Mouse (Mus musculus): ENCODE data around the gene AI413582.

The AI413582 gene

DNA sequence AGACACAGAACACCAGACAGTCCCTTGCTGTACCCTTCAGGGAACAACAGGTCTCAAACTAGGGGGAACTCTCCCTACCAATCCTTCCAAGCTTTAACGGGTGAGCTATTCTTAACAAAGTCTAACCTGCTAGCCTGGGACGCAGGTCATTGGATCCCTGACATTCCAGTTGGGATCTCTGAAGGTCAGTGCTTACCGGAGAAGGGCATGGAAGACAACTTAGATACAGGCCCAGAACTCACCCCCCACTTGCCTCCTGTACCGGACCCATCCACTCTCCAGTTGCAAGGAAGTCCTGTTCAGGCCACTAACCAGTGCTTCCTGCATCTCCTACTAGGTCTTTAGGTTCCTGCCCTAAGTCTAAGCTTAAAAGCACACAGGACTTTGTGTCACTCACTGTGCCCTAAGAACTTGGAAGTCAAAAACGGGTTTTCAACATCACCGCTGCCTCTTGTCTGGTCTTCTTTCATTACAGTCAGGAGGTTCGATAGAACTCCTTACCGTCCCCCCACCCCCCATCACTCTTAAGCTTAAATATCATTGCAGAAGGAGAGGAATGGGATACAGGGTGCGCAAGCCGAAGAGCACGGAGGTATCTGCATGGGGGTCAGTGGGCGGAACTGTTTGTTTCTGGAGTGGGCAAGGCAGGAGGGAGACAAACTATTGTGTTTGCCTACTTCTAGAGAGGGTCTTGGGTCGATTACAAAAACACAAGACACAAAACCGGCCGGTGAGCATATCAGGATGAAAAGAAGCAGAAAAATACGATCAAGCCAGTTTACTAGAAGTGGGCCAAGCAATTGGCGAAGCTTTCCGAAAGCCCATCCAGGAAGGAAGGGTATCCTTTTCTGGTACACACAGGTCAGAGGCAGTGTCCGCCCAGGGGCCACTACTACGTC lies 11.2 kb downstream of the AI413582 start:
- no peak for DNase-seq

DNA sequence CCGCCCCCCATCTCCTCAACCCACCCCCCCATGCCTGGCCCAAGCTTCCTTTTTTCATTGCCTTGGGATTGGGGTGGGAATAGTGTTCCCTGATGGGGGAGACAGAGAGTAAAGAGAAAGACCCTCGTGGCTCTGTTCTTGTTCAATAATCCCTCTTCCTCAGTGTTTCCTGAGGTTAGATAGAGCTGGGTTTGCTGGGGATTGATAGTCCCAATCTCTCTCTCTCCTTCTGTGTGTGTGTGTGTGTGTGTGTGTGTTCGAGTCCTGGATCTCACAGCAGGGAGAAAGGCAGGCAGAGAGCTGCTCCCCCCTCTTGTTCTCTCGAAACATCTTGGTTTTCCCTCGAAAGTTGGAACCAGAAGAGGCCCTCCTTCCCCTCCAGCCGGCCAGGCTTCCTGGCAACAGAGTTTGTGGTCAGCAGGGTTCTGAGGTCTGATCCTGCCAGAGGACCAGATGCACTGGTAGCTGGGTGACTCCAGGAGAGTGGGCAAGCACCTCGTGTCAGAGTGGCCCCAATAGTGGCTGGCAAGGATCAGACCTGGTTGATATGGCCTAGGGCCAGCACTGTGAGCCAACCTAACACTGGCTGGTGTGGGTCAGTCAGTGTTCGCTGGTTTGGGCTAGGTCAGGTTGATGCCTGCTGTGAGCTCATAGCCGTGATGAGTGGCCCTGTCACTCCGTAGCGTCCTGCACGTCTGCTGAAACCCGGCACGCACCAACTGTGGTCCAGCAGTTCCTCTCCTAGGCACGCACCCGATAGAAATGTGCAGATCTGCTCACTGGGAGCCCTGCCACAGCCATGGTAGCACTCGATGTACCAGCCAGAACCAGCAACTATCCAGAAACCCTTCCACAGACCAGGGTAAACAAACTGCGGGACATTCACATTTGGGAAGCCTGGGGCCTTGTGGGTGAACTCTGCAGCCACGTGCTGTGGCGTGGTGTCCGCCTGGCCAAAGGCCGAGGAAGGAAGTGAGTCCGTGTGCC lies 13.0 kb downstream of the AI413582 start:
- DNase-seq: no peak

DNA sequence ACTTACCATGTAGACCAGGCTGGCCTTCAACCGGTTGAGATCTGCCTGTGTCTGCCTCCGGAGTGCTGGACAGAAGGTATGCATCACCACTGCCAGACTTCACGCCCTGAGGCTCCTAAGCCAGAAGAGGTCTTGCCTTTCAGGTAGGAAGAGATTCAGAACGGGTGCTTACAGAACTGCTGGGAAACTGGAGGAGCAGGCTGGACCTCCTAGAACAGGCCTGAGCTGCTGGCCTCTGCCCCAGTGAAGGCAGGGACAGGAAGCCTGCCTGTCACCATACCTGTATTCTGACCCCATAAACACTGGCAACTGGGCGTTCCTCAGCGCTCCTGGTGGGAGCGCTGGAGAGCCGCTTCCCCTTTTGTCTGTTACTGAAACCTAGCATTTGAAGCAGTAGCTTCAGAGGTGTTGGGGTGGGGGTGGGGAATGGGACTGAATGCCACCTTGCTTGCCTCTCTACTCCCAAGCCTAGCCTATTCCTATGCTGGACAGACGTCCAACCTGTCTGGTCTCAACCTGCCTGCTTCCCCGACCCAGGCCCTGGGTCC lies 14.1 kb downstream of the AI413582 start:
- DNase-seq: no peak

DNA sequence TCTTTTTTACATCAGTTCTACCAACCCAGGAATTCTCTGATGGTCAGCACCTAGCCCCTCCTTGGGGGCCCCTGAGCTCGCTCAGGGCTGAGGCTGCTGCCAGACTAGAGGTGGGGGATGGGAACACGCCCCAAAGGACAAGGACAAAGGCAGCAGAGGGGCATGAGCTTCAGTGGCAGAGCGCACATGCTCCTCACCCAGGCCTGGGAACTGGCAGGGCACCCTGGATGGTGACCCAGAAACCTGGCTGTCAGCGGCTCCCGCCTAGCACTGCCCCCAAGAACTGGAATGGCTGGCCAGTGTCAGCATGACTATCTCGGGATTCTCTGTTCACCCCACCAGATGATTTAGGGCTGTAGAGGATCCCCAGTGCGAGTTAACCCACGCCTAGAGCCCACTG lies 16.3 kb downstream of the AI413582 start:
- no peak for DNase-seq

DNA sequence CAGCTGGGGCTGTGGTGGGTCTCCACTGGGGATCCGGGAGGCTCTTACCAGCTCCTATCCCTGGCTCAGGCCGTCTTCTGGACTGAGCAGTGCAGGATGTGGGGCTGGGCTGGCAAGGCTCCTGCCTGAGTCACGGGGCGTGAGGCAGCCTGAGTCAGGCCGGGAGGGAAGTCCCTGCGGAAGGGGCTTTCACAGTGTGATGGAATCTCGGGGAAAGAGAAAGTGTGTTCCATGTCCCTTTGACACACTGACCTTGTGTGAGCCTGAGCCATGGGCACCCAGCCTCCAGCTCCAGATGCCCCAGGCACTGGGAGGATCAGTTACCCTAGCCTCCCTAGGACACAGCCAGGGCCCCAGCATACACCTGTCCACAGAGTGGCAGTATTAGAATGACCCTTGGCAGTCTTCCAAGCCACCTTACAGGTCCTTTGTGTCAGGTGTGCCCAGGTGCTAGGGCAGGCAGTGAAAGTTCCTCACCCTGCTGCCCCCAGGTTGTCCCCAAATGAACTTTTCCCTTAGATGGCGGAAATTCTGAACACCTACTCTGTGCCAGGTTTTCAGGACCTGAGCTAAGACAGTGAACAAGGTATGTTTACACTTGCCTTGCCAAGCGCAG lies 18.2 kb downstream of the AI413582 start:
- DNase-seq: no peak

DNA sequence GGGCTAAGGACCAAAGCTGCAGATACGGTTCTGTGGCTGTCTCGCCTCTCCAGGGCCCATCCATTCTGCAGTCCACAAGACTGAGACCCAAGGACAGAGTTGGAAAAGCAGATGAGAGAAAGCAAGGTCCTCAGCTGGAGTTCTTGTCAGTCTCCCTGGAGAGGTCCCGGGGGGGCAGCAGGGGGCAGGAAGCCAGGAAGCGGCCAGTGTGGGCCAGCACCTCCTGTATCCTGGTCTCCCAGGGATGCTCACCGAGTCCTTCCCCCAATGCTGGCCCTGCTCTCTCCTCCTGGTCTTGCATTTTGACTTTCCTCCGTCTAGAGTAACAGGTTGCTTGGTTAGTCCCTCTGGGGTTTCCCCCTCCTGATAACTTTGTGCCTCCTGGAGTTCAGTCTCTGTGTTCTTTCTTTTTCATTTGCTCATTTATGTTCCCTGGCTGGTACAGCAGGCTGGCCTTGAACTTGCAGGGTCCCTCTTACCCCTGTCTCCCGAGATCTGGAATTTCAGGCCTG lies 18.9 kb downstream of the AI413582 start:
- DNase-seq: no peak

DNA sequence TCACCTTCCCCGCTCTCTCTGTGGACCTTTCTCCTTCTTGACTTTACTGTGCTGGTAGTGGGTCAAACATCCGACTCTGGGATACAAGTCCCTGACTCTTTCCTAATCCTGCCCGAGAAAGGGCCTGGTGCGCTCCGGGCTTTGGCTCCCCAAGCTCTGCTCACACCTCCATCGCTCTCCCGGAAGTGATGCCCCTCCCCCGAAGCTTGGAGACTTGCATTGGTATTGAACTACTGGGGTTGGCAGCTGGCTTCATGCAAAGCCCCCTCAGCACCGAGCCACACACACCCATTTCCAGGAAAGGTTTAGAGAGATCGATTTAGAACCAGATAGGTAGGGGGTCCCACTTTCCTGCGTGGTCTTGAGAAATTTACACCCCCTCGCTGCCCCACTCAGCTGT lies 19.6 kb downstream of the AI413582 start:
- no peak for DNase-seq

DNA sequence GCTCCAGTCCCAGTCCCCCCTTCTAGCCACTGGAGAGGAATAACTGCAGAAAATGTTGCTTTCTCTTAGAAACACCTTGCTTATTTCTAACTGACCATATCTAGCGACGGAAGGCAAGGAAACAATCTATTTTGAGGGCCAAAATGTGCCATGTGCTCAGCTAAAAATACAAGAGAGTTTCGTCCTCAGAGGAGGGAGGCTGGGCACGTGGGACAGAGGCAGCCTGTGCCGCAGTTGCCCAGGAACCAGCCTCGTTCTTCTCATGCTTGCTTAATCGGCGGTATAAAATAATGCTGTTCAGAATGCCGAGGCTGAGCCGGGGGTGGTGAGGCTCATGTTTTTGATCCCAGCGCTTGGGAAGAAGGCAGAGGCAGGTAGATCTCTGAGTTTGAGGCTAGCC lies 21.0 kb downstream of the AI413582 start:
- DNase-seq: no peak

DNA sequence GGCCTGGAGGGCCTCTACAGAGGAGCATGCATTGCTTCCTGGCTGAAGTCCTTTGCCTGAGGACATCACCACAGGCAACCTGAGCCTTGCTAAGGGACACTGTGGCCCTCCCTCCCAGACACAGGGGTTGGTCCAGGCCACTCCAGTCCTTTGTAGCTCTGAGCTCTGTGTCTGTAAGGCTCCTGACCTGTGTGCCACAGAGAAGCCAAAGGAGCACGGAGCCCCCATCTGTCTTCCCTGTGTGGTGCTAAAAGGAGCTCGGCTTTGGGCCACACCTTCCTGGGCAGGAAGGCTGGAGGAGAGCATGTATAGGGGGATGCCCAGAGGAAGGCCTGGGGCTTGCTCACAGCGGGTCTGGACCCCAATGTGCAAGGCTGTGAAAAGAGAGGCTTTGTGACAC lies 23.6 kb downstream of the AI413582 start:
- no peak for DNase-seq

DNA sequence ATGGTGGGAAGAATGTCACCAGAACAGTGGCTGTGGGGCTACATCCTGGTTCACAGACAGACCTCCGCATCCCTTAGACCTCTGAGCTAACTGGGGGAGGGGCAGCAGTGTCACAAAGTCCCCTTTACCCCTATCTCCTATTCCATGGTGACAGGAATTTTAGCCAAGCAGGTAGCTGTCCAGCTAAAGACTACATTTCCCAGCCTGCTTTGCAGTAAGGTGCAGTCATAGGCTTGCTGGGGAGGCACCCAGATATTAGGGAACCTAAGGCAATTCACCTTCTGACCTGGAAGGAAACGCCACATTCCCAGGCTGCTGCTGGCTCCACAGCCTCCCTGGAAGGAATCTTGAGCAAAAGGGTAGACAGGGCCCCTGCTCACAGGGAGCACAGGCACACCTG lies 24.3 kb downstream of the AI413582 start:
- no peak for DNase-seq

DNA sequence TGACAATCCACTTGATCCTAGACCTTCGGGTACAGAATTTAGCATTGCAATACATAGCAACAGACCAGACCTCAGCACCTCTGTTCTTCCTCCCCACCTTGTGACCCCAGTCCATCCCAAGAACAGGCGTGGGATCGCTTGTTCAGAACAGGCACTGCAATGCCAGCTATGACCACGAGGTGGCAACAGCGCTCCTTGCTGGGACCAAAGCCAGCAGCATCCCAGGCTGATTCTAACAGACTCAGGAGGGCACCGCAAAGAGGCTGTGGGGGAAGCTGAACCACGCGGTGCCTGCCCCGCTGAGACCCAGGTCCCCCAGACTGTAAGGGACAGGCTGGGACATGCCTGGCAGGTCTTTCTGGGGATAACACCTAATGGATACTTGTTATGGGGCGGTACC lies 30.8 kb downstream of the AI413582 start:
- peak; percentile 75 for DNase-seq

DNA sequence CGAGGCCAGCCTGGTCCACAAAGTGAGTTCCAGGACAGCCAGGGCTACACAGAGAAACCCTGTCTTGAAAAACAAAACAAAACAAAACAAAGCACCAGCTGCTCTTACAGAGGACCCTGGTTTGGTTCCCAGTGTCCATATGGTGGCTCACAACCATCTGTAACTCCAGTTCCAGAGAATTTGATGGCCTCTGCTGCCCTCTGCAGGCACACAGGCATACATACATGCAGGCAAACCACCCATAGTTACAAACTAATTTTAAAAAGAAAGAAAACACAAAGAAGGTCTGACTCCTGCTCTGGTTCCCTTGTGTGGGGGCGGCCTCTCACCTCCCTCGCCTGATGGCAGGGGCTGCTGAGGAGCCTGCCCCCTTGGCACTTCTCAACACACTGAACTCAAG lies 32.2 kb downstream of the AI413582 start:
- DNase-seq: no peak

DNA sequence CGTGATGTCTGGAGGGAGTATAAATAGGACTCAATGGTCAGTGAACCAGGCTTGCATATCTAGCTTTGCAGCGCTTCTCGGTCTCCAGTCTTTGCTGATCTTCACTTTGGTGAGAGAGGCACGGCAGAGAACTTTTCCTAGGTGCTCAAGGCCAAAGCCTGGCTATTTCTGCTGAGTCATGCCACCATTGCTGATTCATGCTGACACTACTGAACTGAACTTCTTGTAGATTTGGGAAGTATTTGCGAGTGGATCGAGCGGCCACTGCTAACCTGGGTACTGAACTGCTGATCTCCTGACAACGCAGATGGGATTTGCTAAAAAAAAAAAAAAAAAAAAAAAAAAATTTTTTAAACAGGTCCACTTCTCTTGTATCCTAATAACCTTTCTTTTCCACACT lies 33.5 kb downstream of the AI413582 start:
- DNase-seq: no peak

DNA sequence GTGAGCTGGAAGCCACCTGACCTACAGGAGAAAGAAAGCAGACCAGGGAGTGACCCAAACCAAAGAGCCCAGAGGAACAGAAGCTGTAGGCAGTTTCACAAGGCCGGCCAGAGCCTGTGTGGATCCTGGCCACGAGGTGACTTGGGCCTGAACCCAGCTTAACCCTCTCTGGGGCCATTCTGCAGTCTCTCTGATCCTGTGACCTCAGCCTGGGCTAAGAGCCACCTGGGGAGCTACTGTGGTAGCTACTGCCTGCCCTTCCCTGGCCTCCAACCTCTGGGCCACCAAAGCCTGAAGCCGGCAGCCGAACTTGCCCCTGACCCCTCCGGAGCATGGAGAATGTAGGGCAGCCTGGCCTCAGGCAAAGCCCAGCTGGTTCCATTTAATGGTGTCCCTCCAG lies 36.8 kb downstream of the AI413582 start:
- DNase-seq: no peak

DNA sequence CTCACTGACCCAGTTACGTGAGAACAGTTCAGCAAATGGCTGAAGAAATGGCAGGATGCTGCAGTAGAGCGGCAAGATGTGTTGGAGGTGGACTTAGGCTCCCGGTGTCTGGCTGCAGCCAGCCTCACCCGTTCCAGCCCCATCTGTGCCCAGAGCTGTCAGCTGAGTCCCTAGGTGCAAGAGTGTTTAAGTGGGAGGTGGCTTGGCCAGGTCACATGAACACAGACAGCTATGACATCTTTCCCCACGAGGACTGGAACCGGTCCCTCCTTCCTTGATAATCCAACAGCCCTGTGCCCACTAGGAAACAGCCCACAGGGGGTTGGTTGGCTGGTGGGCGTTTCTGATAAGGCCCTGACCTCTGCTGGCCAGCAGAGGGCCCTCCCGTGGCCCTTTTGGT lies 37.5 kb downstream of the AI413582 start:
- no peak for DNase-seq

DNA sequence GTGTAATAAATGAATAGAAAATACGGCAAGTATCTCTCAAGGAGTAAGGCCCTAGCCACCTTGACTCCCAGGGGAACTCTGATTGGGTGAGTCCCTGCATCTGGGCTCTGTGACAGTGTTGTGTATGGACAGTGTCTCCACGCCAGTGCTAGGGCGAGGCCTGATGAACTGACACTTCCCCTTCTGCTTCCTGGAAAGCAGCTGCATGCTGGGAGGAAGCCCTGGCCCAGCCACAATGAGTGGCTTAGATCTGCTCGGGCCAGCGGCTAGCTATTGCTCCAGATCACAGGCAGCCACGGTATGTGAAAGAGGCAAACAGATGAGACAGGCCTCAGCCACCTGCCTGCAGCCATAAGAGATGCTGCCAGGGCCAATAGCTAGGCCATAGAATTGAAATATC lies 38.4 kb downstream of the AI413582 start:
- no peak for DNase-seq

DNA sequence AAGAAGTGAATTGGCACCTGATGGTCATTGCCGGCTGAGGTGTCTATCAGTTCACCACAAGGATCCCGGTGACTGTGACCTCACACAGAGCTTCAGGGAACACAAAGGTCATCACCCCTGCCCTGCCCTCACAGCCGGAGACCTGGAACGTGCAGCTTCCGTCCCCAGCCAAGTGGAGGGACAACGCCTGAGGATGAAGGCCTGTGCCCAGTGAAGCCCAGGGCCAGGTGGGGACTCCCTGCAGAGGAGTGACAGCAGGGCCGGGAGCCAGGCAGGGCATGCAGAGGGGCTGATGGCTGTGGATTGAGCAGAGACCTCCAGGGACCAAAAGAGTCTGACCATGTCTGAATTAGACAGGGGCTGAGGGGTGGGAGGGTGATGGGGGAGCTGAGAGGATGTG lies 42.4 kb downstream of the AI413582 start:
- no peak for DNase-seq

DNA sequence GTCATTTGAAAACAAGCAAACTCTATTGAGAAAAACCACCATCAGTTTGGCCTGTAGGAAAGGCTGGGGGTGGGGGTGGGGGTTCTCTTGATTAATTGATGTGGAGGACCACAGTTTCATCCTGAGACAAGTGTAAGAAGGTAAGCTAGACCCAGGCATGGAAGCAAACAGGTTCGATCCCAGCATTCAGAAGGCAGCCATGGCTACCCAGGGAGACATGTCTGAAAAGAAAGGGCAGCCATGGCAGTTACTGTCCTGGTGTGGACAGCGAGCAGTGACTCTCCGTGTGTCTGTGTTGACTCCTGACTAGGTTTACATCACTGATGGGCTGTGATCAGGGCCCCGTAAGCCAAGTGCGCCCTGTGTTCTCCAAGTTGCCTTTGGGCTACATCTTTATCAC lies 44.3 kb downstream of the AI413582 start, which contains the start of gene Grm4:
Grm4 (minus strand) TSS at position 101 of the 400 bp plus-strand sequence.
- no peak for DNase-seq

DNA sequence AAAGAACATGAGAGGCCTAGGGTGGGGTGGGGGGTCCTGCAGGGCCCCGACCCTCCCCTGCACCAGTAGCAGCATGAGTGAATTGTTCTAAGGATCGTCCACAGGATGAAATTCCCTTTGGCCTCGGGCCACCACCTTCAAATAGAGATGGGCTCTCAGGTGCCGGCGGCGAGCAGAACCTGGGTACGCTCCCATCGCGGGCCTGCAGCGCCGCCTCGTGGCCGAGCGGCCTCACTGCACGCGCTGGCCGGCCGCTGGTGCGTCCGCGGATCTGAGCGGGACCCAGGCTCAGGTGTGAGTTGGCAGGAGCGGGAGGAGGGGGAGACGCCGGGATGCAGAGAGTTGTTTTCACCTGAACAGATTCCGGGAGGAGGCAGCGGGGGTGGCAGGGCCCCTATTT lies 45.0 kb downstream of the AI413582 start:
- DNase-seq: no peak

DNA sequence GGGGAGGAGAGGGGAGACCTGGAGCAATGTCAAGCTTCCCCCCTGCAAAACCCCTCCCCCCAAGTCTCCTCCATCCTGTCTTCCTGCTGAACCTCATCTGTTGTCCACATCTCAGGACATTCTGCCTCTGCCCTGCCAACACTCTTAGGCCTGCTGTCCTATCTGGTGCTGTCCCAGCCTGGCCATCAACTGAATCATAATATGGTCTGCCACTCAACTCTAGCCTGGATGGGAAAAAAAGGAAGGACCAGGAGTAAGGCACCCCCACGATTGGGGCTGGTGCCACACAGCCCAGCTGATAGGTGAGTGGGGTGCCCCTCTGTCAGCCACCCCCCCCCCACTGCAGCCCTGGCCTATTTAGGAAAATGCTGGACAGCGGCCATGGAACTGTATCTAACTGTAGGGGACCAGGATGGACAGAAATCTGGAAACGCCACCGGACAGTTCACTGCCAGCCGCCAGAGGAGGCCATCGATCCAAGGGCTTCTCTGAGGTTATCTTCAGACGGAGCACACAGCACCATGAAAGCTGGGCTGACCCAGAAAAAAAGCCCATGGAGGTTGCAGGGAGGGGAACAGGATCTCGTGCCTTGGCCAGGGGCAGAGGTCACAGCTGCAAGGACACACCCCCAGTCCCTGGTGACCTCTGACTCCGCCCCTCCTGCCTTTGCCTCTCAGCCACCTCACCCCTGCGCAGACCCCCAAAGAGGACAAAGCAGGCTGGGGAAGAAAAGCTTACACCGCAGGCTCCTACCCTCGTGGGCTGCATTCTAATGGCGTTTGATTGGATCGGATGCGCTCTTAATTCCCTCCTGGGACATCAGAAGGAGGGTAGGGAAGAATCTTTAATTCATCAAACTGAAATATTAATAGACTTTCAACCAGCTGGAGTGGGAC lies 46.6 kb downstream of the AI413582 start:
- no peak for DNase-seq

DNA sequence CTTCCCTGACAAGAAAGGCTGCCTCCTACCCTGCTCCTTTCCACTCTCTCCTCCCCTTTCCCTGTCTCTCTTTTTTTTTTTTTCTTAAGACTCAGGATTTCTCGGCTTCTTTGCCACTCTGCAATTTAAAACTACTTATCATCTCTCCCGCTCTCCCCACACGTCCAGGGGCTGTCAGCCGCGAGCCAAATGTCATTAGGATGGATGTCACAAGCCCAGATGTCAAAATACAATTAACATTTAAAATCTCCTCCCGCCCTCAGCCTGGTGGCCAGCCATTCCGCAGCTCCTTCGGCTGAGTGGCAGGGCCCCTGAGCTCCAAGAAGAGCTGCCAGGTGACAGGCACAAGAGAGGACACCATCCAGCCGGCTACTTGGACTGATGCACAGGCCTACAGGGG lies 47.3 kb downstream of the AI413582 start:
- DNase-seq: no peak
